Mouse (Mus musculus): ENCODE measurements at regions not wholly inside any gene's neighbourhood (a gene's known extent, or its start where the extent isn't known, plus 50 kb on each side); places are given as distances from the start of the nearest gene placed in this dataset.

- DNase-seq = no peak
Measured at GRCm38 (mm10) chr6:93248973-93249372, 305.7 kb upstream of the Adamts9 start.

- DNase-seq = peak; percentile 44
Measured at GRCm38 (mm10) chr6:93246498-93247242, 303.4 kb upstream of the Adamts9 start.

- no peak for DNase-seq
Measured at GRCm38 (mm10) chr6:93235550-93235949, 292.3 kb upstream of the Adamts9 start.

- peak; percentile 98 for DNase-seq
Measured at GRCm38 (mm10) chr6:93232636-93233035, 289.3 kb upstream of the Adamts9 start.

GRCm38 (mm10) chr6:93230450-93230849, 287.2 kb upstream of the Adamts9 start:
- DNase-seq = no peak

- DNase-seq = no peak
Measured at GRCm38 (mm10) chr6:93229320-93229719, 286.0 kb upstream of the Adamts9 start.

GRCm38 (mm10) chr6:93223610-93224550, 280.6 kb upstream of the Adamts9 start:
- DNase-seq = no peak

GRCm38 (mm10) chr6:93218015-93218593, 274.8 kb upstream of the Adamts9 start:
- DNase-seq = peak; percentile 82

GRCm38 (mm10) chr6:93200886-93201285, 257.6 kb upstream of the Adamts9 start:
- peak; percentile 86 for DNase-seq

- peak; percentile 88 for DNase-seq
Measured at GRCm38 (mm10) chr6:93194741-93195140, 251.4 kb upstream of the Adamts9 start.

- DNase-seq = no peak
Measured at GRCm38 (mm10) chr6:93192980-93193379, 249.7 kb upstream of the Adamts9 start.

- no peak for DNase-seq
Measured at GRCm38 (mm10) chr6:93190986-93191385, 247.7 kb upstream of the Adamts9 start.

- DNase-seq = no peak
Measured at GRCm38 (mm10) chr6:93168526-93168925, 225.2 kb upstream of the Adamts9 start.

- peak; percentile 96 for DNase-seq
Measured at GRCm38 (mm10) chr6:93167281-93167680, 224.0 kb upstream of the Adamts9 start.

GRCm38 (mm10) chr6:93165942-93166341, 222.7 kb upstream of the Adamts9 start:
- DNase-seq = no peak

GRCm38 (mm10) chr6:93152431-93153208, 209.3 kb upstream of the Adamts9 start:
- DNase-seq = no peak

- peak; percentile 96 for DNase-seq
Measured at GRCm38 (mm10) chr6:93150531-93150930, 207.2 kb upstream of the Adamts9 start.

- DNase-seq = peak; percentile 91
Measured at GRCm38 (mm10) chr6:93149956-93150355, 206.7 kb upstream of the Adamts9 start.

GRCm38 (mm10) chr6:93140331-93140731, 197.0 kb upstream of the Adamts9 start:
- peak; percentile 87 for DNase-seq

- DNase-seq = peak; percentile 39
Measured at GRCm38 (mm10) chr6:93133940-93134339, 190.6 kb upstream of the Adamts9 start.

- peak; percentile 71 for DNase-seq
Measured at GRCm38 (mm10) chr6:93130946-93131685, 187.8 kb upstream of the Adamts9 start.

- DNase-seq = no peak
Measured at GRCm38 (mm10) chr6:93119482-93119881, 176.2 kb upstream of the Adamts9 start.

Measured in heart, adult 11 months (tissue).